8 mouse cellular contexts compared by ENCODE assay signal in genomic region chr5:81020281-81021005, GRCm38 (mm10). TPM values are rescaled to one million over a fixed set of nuclear protein-coding genes. Genes with fewer than 3 reads are reported as not detected.
DNase-seq lines count a peak whose midpoint lies in the region; ATAC-seq lines count a peak whose summit lies in the region.

No protein-coding gene starts in this region.

- intact Hi-C loops in left cerebral cortex, postnatal 14 days (cut with DNase I) = loop anchor here (5.0 to 10.0 kb wide), 2 partner anchors 137 to 1324 kb away; no protein-coding TSS in a partner anchor

- WGBS in hindbrain, embryonic 15.5 days = under 1% methylated on average over 63 of the region's 67 CpGs

- peak; percentile 35 for DNase-seq in adrenal gland, postnatal 25 days
- peak; percentile 74 to 76 for DNase-seq in cerebellum, postnatal 25 days
- DNase-seq in frontal cortex, postnatal 25 days (ENCODE audit: low spot score in 2 of 2) = peak; percentile 42 to 50
- peak; percentile 65 to 67 for DNase-seq in left cerebral cortex, postnatal 14 days (ENCODE audit: low spot score in 2 of 2)
- DNase-seq in right cerebral cortex, postnatal 25 days = peak; percentile 75
- DNase-seq in c-Kit-positive CD71-positive TER-119-positive erythroid progenitor cells, embryonic 14.5 days (ENCODE audit: low spot score) = no peak

- H3K4me1 ChIP-seq in hindbrain, embryonic 15.5 days (replicated peaks) = peaks cover 18% of the 10 kb centered on the region

- H3K9me3 ChIP-seq in hindbrain, embryonic 15.5 days = no peaks in the 10 kb centered on the region

- H3K4me2 ChIP-seq in hindbrain, embryonic 15.5 days = peak overlapping the region; percentile 63

- H3K27me3 ChIP-seq in hindbrain, embryonic 15.5 days = no peaks in the 10 kb centered on the region

- ATAC-seq in hindbrain, embryonic 15.5 days (ENCODE audit: low FRiP score, low read depth) = peak; percentile 42
- ATAC-seq in megakaryocyte, adult 5-6 weeks (ENCODE audit: poor library complexity, severe bottlenecking) = peak; percentile 43

- H3K4me3 ChIP-seq in hindbrain, embryonic 15.5 days = peak overlapping the region; percentile 70

- H3K9ac ChIP-seq in hindbrain, embryonic 15.5 days = peak overlapping the region; percentile 86

- H3K27ac ChIP-seq in hindbrain, embryonic 15.5 days (replicated peaks) = peak overlapping the region; percentile 100

- H3K36me3 ChIP-seq in hindbrain, embryonic 15.5 days = no peaks in the 10 kb centered on the region

RNA-seq across cellular contexts. Expression of gene Adgrl3, which starts 0.5 kb away (rescaled TPM):
- total RNA-seq in adrenal gland, postnatal 25 days (2021) = 2.9 and 5.7 TPM in 2 replicates
- polyA plus RNA-seq in hindbrain, embryonic 15.5 days (2015; fragmentation: Nextera tagmentation; extraction: Ambion mirVana) = 65.1 and 66.6 TPM in 2 replicates
- total RNA-seq in left cerebral cortex, postnatal 14 days (2021) = 100 to 1,000 TPM; 208 to 211 TPM
- 0.09 TPM in 1 of 2 replicates, not detected in the other for total RNA-seq in megakaryocyte, adult 5-6 weeks (2015)
- 0.04 and 0.15 TPM in 2 replicates for total RNA-seq in megakaryocyte, adult 5-6 weeks (2017)

Comparison
In these comparisons a context has a peak if more than half of its experiments do, and no peak if none do; other contexts are left out.
1. RNA of gene Adgrl3, which starts 0.5 kb away (total RNA-seq): 208 to 211 TPM in left cerebral cortex, postnatal 14 days; 2.9 to 5.7 TPM in adrenal gland, postnatal 25 days and 0.04 to 0.15 TPM in megakaryocyte, adult 5-6 weeks; every median in the first group is over 10 times any median in the second.